Mouse (Mus musculus) ES-E14 (cell line): ENCODE measurements around the gene Gpkow. TPM values are rescaled to one million over a fixed set of nuclear protein-coding genes. Genes with fewer than 3 reads are reported as not detected.

Experiments
- DNase-seq: peaks from one replicate; pipeline ENCODE4 v3.0.0-alpha.2; 2013; ENCODE audit warnings: low read depth, low spot score
- H3K27ac ChIP-seq: 2 replicates; pipeline ENCODE4 v1.5.1; 2012; ENCODE audit warnings: low read depth, mild to moderate bottlenecking, low read length, moderate library complexity, mixed read lengths; ENCODE audit not compliant: poor library complexity, insufficient read depth, severe bottlenecking
- H3K36me3 ChIP-seq: 2 replicates; pipeline ENCODE4 v1.6.1; 2012; ENCODE audit warnings: mild to moderate bottlenecking, low read length, moderate library complexity, mixed read lengths; ENCODE audit not compliant: control insufficient read depth, poor library complexity, insufficient read depth, severe bottlenecking
- H3K4me1 ChIP-seq, 2 experiments: fragments of 150-350 bp in 1 of 2; sonication (generic) in 1 of 2; 2 replicates each; pipeline ENCODE4 v1.6.1; 2012; ENCODE audit warnings: low read length in 2 of 2, mild to moderate bottlenecking in 1 of 2, mixed read lengths in 1 of 2; ENCODE audit not compliant: control insufficient read depth in 2 of 2, insufficient read depth in 2 of 2, poor library complexity in 1 of 2
- H3K4me3 ChIP-seq, 2 experiments: fragments of 150-350 bp in 1 of 2; sonication (generic) in 1 of 2; 2 replicates each; pipeline ENCODE4 v1.5.1; 2012; ENCODE audit warnings: low read length in 2 of 2, low read depth in 1 of 2, mild to moderate bottlenecking in 1 of 2, mixed read lengths in 1 of 2; ENCODE audit not compliant: insufficient read depth in 1 of 2, poor library complexity in 1 of 2, severe bottlenecking in 1 of 2
- H3K9ac ChIP-seq: 2 replicates; pipeline ENCODE4 v1.6.1; 2012; ENCODE audit warnings: low read depth, mild to moderate bottlenecking, low read length, mixed read lengths; ENCODE audit not compliant: poor library complexity, insufficient read depth, severe bottlenecking
- H3K9me3 ChIP-seq: fragments of 150-350 bp; sonication (generic); 2 replicates; pipeline ENCODE4 v1.6.1; 2012; ENCODE audit warnings: low read depth, mild to moderate bottlenecking, low read length; ENCODE audit not compliant: control insufficient read depth, insufficient read depth
- CHD2 ChIP-seq: IDR thresholded peaks from 2 replicates; pipeline ENCODE4 v1.6.1; 2014; ENCODE audit warnings: mild to moderate bottlenecking, low read depth, low read length, inconsistent platforms
- HCFC1 ChIP-seq: IDR thresholded peaks from 2 replicates; pipeline ENCODE4 v1.6.1; 2012; ENCODE audit warnings: low read length, inconsistent platforms, borderline replicate concordance; ENCODE audit not compliant: insufficient read depth
- MAFK ChIP-seq: IDR thresholded peaks from 2 replicates; pipeline ENCODE4 v1.6.1; 2014; ENCODE audit warnings: mild to moderate bottlenecking, low read depth, low read length, inconsistent platforms; ENCODE audit not compliant: insufficient read depth
- ZC3H11A ChIP-seq: IDR thresholded peaks from 2 replicates; pipeline ENCODE4 v1.6.1; 2012; ENCODE audit warnings: low read depth, mild to moderate bottlenecking, inconsistent platforms, low read length, borderline replicate concordance
- ZNF384 ChIP-seq: IDR thresholded peaks from 2 replicates; pipeline ENCODE4 v1.6.1; 2012; ENCODE audit warnings: low read depth, low read length, inconsistent platforms
- in situ Hi-C, 2 experiments: fragments of 600-800 bp; cut with MboI; formaldehyde crosslinking; loops; one replicate each; pipeline ENCODE4 v1.15.1; 2025; ENCODE audit warnings: low sequenced_read_pairs in 2 of 2, inconsistent platforms in 1 of 2; ENCODE audit not compliant: unreplicated experiment in 2 of 2
- total RNA-seq: library from RNA; depleted of rRNA; stranded (reverse); fragments of 300-350 nt; gene quantifications from 2 replicates; pipeline ENCODE4 v1.2.3, GENCODE M21; 2012; rRNA removed

The Gpkow gene
- 9.5 and 11.5 TPM in 2 replicates for total RNA-seq

- Histone ChIP-seq H3K27ac (peak within 1 kb of the TSS; percentile 12; the same call in 1 of the 2 replicates), H3K36me3 (peaks cover 7% of the 10 kb centered on the region), H3K4me3 (peak within 1 kb of the TSS; percentile 88 to 95), H3K9me3 (no peaks in the 10 kb centered on the region), H3K9ac (peak within 1 kb of the TSS; percentile 94), H3K4me1 (peaks cover 0 to 1% of the 10 kb centered on the region in 2 experiments; a peak in 1 of 4 replicates)
- TF ChIP-seq ZC3H11A (no peak), ZNF384 (no peak), MAFK (no peak), HCFC1 (peak; percentile 97), CHD2 (no peak)
- in situ Hi-C loops = loop anchor here in 1 of 2 experiments (25.0 kb wide), 1 partner anchor 235 kb away; no protein-coding TSS in a partner anchor
- peak; percentile 69 for DNase-seq
Measured at GRCm38 (mm10) chrX:7696954-7697381, at the start of gene Gpkow. Gene Gpkow, plus strand, starts transcription at chrX:7697131.

- peak; percentile 91 for TF ChIP-seq CHD2
- no peak for TF ChIP-seq ZC3H11A
- TF ChIP-seq HCFC1 = no peak
- no peak for TF ChIP-seq MAFK
- peak; percentile 100 for TF ChIP-seq ZNF384
- H3K4me3 ChIP-seq = peak overlapping the region; percentile 75 to 87
- peak overlapping the region; percentile 91 for H3K27ac ChIP-seq
- in situ Hi-C loops = no loop called here
- 0 out of 4 replicates have a peak, but pooled peaks cover 0 to 2% of the 10 kb centered on the region in 2 experiments for H3K4me1 ChIP-seq
- H3K36me3 ChIP-seq = no peaks in the 10 kb centered on the region
- H3K9me3 ChIP-seq = no peaks in the 10 kb centered on the region
- peak; percentile 64 for DNase-seq
- H3K9ac ChIP-seq = peak overlapping the region; percentile 90
Measured at GRCm38 (mm10) chrX:7648671-7649304, 48.1 kb upstream of the Gpkow start.

GRCm38 (mm10) chrX:7657221-7657639 is 39.7 kb upstream of the Gpkow start, which contains the start of gene Prickle3:
Gene Prickle3, plus strand, starts transcription at chrX:7657260.
- Histone ChIP-seq H3K4me3 (peak within 1 kb of the TSS; percentile 59 to 79), H3K9ac (peak within 1 kb of the TSS; percentile 70), H3K36me3 (no peaks in the 10 kb centered on the region), H3K4me1 (peaks cover 0 to 4% of the 10 kb centered on the region in 2 experiments; a peak in 1 of 4 replicates), H3K9me3 (no peaks in the 10 kb centered on the region), H3K27ac (no peak within 1 kb of the TSS)
- no peak for DNase-seq
- in situ Hi-C loops = no loop called here
- TF ChIP-seq ZC3H11A = no peak

- Histone ChIP-seq H3K9ac (no peak overlapping the region; the same call in 1 of the 2 replicates), H3K36me3 (no peaks in the 10 kb centered on the region), H3K9me3 (no peaks in the 10 kb centered on the region), H3K4me3 (peak overlapping the region in 1 of 2 experiments; percentile 17; a peak in 2 of 4 replicates), H3K27ac (0 out of 2 replicates have a peak overlapping the region, but pooled peaks have one; percentile 24), H3K4me1 (peaks cover 0 to 4% of the 10 kb centered on the region in 2 experiments; a peak in 1 of 4 replicates)
- in situ Hi-C loops = no loop called here
- TF ChIP-seq ZNF384 (no peak), HCFC1 (no peak), ZC3H11A (no peak)
- no peak for DNase-seq
Measured at GRCm38 (mm10) chrX:7658031-7658784, 38.7 kb upstream of the Gpkow start.
